Mouse (Mus musculus) retina, embryonic 14.5 days (tissue): ENCODE measurements at regions not wholly inside any gene's neighbourhood (a gene's known extent, or its start where the extent isn't known, plus 50 kb on each side); places are given as distances from the start of the nearest gene placed in this dataset.
A peak's percentile ranks its signal among the peaks of the same experiment; 100 is the strongest.
"Not testable (repeated sequence)": the region's sequence is repeated elsewhere in the genome, so short reads cannot be mapped to it uniquely, and the experiment has no call there.

Experiments used
- DNase-seq: peaks from one replicate; pipeline ENCODE4 v3.0.0-alpha.2; 2015; ENCODE audit warnings: low spot score

GRCm38 (mm10) chr10:103910098-103910497 is 232.7 kb upstream of the Gm21293 start:
- DNase-seq: no peak

- DNase-seq: no peak
These were observed 184.6 kb upstream of the Gm21293 start for GRCm38 (mm10) chr10:103958183-103958582.

GRCm38 (mm10) chr10:103976059-103976458 is 166.7 kb upstream of the Gm21293 start:
- DNase-seq: no peak

GRCm38 (mm10) chr10:103984287-103984956 is 158.4 kb upstream of the Gm21293 start:
- peak; percentile 34 for DNase-seq

- DNase-seq: no peak
These were observed 123.2 kb upstream of the Gm21293 start for GRCm38 (mm10) chr10:104019540-104019939.

GRCm38 (mm10) chr10:104021593-104021992 is 121.2 kb upstream of the Gm21293 start:
- no peak for DNase-seq

GRCm38 (mm10) chr10:104028162-104028561 is 114.6 kb upstream of the Gm21293 start:
- DNase-seq: no peak

GRCm38 (mm10) chr10:104032771-104033170 is 110.0 kb upstream of the Gm21293 start:
- DNase-seq: peak; percentile 82

- DNase-seq: not testable (repeated sequence)
These were observed 100.9 kb upstream of the Gm21293 start for GRCm38 (mm10) chr10:104041729-104042386.

- DNase-seq: no peak
These were observed 100.4 kb upstream of the Gm21293 start for GRCm38 (mm10) chr10:104042387-104042775.

- no peak for DNase-seq
These were observed 99.2 kb upstream of the Gm21293 start for GRCm38 (mm10) chr10:104043569-104043968.
